Mouse (Mus musculus) cortical plate, adult 2 months (tissue): Measurements from ENCODE around the gene Lhfp.

ENCODE experiments used
- CTCF ChIP-seq: fragments of 200-500 bp; IDR thresholded peaks from 2 replicates; pipeline ENCODE4 v1.5.1; 2011; ENCODE audit warnings: mild to moderate bottlenecking, control low read depth, low read length; ENCODE audit not compliant: insufficient read depth; ENCODE audit errors: extremely low read depth
- POLR2A ChIP-seq: fragments of 200-500 bp; IDR thresholded peaks from 2 replicates; pipeline ENCODE4 v1.6.1; 2011; ENCODE audit warnings: mild to moderate bottlenecking, low read length, control low read depth; ENCODE audit not compliant: insufficient read depth; ENCODE audit errors: extremely low read depth

- TF ChIP-seq CTCF (no peak), POLR2A (no peak)
These were observed 48.0 kb upstream of the Lhfp start for GRCm38 (mm10) chr3:52993296-52993695.
